Mouse (Mus musculus) spleen, postnatal 36 days (tissue): ENCODE data around the gene Mapk9.

Source experiments
- DNase-seq, 2 experiments: peaks; one replicate each; pipeline ENCODE4 v3.0.0; 2022; ENCODE audit warnings: low spot score in 2 of 2, mixed read lengths in 1 of 2

The Mapk9 gene

DNA sequence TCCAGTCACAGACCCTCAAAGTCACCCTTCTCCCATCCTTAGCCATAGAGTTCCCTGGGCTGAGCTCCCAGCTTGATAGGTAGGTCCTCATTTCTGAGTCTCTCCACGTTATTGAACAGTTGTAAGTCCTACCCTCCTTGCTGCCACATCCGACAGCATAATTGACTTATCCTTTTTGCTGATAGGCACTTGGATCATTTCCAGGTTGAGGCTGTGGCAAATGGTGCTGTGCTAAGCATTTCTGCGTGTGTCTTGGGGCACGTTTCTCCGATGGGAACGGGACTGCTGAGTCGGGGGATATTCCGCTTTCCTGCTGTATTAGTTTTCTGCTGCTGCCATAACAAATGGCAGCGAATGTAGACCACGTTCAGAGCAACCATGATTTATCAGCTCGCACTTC, 47.3 kb downstream of the Mapk9 start:
- DNase-seq: no peak

DNA sequence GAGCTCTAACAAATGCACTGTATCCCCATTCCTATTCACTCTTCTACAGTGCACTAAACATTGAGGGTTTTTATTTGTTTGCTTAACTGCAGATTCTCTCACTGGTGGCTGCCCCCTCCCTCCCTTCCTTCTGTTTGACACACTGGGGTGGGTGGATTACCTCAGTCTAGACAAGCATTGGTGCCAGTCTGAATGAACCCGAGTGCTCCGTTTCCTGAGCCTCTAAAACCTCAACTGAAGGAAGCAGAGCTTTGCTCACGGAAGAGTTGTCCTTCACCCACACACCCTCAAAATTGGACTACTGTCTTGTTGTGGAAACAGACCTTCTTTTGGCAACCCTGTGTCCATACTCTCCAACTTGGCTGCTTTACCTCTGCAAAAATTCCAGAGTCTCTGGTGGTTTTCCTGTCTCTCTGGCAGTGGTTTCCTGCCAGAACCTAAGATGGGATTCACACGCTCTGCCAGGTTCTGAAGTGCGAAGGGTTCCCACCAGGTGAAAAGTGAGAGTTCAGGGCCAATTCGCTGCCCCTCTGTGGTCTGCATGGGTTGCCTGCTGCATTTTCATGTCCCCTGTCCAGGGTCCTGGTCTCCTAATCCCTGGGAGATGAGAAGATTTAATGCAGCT, 49.5 kb downstream of the Mapk9 start:
- no peak for DNase-seq

DNA sequence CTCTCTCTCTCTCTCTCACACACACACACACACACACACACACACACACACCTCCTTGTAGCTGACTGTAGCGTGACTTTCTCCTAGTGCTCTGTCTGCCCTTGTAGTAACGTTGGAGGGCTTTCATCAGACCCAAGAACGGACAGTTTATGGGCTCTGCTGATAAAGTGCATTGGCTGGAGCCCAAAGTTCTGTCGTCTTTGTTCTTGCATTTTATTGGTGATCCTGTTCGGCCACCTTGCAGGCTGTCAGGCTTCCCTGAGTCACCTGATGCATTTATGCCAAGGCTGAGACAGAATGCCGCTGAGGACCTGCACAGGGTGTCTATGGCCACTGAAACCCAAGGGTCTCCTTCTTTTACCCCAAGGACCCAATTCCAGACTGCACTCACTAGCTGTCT, 53.5 kb downstream of the Mapk9 start:
- DNase-seq: no peak

DNA sequence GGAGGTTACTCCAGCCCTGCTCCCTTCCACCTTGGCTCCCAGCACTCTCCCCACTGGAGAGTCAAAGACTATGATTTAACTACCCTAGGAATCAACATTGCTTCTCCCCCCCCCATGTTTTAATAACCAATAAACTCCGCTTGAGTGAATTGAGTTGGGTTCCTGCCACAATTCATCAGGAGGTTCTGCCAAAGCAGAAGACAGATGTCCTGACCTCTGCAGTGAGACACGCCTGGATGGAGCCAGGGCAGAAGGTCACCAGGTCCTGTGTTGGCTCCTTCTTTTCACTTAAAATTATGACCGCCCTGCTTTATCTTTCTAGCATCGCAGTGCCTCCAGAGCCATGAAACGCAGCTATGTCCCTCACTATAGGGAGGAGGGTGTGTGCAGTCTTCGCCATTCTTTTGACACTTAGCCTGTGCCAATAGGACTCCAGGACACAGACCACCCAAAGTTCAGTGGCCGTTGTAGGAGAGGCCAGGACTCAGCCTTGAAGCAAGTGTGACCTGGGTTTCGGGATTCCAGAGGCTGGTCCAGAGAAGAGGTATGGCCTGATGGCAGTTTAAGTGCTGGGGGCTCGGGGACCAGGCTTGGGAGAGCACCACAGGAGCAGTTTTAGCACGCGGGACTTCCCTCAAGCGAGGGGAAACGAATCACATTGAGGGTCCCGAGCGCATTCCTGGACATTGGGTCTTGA, 54.6 kb downstream of the Mapk9 start:
- DNase-seq: no peak

DNA sequence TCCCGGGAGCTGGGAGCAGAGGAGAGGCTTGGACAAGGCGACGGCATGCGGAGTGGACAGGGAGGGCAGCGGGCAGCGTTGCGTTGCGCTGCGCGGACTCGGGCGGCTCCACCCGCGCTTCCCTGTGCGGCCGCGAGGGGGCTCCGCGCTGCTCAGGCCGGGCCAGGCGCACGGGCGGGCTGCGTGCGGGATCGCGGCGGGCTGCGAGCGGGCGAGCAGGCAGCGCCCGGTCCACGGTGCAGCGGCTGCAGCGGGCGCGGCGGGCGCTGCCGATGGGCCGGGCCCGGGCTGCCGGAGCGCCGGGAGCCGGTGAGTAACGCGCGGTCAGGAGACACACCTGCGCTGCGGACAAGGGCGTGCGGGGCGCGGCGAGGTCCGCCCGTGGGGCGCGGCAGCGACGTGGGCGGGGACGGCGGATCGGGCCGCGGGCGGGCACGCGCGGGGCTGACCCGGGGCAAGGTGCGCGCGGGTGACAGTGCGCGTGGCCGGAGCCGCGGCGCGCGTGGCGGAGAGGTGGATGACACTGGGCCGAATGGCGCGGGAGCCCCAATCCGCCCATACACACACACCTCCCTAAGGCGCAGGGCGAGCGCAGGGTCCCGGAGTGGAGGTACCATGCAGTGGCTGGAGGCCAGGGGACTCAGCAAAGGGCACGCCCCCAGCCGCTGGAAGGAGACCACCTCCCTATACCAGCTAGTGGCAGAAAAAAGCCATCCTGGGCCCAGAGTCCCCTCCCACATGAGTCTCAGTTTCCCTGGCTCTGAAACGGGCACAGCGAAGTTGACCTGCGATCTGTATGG, 55.3 kb downstream of the Mapk9 start, which contains the start of gene Rasgef1c:
Gene Rasgef1c, plus strand, starts transcription at position 177 of the 800 bp plus-strand sequence.
- peak in 1 of 2 experiments; percentile 26 for DNase-seq

DNA sequence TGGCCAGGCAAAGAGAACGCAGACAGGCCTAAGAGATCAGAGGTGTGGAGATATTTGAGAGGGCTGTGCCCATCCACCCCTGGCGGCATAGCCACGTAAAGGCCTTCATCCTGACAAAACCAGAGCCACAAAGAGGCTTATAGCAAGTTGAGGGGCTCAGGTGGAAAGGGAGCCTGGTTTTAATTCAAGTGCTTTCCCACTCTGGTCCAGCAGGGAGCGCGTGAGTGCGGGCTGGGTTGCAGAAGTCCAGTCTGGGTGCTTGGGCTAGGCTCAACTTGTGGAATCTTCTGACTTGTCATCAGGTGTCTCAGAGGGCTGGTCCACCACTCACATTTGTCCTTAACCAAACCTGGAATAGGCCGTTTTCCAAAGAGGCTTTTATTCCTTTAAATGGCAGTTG, 56.8 kb downstream of the Mapk9 start:
- DNase-seq: peak; percentile 15 to 29

DNA sequence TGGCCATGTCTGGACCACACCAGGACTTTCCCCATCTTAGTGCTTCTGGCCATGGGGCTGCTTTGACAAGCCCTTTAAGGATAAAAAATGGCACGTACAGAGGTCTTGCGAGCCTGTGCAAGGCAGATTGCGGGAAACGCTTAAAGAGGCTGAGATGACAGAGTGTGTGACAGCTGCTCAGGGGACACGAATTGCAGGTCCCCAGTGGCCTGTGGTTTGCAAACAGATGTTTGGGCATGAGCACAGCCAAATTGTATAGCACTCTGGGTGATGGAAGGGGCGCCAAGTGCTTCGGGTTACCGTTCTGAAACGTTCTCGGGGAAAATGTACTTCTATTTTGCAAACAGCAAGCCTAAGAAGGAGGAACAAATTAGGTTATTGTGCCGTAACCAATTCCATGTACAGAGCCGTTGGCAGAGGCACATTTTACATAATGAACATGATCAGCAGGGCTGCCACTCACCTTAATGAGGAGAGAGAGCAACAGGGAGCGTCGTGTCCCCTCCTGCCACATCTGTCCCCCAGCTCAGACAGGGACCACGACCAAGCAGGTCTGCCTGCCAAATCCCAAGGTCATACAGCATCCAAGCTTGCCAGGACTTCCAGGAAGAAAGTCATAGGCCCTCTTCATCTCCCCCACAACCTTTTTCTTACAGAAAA, 72.1 kb downstream of the Mapk9 start:
- peak in 1 of 2 experiments; percentile 20 for DNase-seq

DNA sequence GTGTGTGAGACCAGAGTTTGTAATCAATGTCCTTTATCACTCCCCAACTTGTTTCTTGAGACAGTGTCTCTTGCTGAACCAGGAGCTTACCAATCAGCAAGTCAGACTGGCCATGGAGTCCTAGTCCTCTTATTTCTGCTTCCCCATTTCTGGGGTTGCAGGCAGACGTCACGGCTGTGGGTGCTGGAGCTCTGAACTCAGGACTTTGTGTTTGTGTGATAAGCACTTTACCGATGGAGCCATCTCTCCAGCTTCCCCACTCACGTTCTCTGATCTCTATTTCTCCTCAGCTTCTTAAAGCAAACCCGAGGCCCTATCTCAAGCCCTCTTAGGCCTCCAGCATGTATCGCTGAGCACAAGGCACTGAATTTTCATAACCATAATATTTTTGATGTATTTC, 72.8 kb downstream of the Mapk9 start:
- DNase-seq: no peak

DNA sequence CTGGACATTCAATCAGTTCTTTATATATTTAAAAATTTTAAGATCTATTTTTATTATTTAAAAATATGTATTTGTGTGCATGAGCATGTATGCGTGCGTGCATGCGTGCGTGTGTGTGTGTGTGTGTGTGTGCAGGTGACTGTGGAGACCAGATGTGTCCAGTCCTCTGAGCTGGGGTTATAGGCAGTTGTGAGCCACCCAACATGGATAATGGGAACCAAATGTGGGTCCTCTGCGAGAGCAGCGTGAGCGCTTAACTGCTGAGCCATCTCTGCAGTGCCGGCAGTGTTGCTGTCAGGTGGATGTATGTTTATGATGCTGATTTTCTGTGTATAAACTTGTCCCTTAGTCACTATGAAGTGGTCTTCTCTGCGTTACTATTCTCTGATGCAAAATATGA, 77.0 kb downstream of the Mapk9 start:
- no peak for DNase-seq

DNA sequence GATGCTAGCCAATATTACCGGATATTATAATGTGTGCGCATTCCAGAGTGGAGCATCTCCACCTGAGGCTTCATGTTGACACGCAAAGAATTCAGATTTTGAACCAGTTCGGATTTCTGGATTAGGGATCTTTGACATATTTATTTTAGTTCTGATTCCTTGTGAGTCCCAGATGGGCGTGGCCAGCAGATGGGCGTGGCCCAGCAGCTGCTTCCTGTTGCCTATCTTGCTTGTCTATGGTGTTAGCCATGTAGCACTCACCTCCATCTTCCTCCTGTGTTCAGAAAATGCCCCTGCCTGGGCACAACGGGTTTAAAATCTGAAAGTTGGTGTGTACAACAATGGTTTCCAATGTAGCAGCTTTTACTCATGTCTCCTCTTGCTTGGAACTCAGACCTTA, 79.6 kb downstream of the Mapk9 start:
- no peak for DNase-seq

DNA sequence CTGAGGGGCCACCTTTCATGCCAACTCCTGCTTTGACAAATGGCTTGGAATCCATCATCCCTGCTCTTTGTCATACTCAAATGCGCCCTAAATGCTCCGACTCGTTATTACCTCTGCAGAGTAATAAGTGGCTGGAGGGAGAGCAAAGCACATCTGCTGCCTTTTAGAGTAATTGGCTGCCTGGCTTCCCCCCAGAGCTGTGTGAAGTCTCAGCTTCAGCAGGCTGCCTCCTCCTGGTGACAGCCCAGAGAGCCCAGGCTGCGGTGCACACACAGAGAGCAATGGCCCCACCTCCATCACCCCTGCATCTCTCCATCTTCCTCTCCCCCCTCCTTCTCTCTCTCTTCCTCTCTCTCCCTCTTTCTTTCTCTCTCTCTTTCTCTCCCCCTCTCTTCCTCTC, 80.6 kb downstream of the Mapk9 start:
- no peak for DNase-seq

DNA sequence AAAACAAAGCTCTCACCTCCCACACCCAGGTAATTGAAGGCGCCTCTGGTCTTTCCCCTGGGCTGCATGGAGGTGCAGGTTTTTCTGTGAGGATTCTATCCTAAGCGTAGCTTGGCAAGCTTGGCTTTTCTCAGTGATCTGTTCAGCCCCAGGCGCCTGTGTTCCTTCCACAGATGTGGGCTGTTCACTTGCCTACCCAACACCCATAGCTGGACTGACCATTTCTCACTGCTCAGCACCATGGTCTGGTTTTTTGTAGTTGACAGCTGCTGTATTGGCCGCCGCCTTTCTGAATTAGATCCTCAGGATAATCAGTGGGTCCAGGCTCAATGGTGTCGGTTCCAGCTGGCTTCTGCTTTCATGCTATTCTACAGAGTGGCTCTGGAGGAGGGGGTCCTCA, 81.1 kb downstream of the Mapk9 start:
- DNase-seq: no peak

DNA sequence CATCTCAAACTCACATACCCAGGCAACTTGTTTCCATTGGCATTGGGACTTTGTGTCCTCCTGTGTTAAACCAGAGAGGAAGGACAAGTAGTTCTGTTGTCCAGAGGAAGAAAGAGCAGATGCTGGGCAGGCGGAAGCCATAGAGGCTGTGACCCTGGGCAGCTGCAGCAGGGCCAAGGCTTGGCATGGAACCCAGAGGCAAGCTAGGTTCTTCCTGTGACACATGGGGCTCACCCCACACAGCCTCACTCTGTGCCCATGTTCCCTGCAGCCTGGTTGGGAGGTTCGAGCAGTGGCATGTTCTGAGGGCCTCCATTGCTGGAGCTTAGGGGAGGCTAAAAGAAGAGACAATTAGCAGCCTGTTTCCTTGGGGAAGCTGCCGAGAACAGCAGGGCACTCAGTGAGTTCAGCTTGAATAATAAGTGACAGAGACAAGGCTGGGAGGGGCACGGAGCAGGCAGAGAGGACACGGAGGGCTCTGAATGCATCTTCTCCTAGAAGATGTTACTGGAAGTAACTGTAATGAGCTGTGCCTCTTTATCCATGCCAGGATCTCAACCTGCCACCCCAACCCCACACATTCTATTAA, 84.6 kb downstream of the Mapk9 start:
- no peak for DNase-seq

DNA sequence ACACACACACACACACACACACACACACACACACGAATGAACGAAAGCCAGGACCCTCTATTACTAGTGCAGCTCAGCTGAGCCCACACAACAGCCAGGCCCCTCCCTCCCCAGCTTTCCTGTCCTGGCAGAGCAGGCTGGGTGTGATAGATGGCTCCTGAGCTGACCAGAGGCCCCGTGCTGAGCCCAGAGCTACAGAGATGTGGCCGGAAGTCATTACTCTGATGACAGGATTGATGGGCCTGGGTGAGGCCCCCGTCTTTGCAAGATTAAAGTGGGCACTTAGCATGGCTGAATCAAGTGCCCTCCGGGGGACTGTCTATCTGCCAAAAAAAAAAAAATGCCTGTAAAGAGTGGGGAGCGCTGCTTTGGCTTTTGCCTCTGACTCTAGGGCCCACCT, 85.3 kb downstream of the Mapk9 start:
- DNase-seq: no peak

DNA sequence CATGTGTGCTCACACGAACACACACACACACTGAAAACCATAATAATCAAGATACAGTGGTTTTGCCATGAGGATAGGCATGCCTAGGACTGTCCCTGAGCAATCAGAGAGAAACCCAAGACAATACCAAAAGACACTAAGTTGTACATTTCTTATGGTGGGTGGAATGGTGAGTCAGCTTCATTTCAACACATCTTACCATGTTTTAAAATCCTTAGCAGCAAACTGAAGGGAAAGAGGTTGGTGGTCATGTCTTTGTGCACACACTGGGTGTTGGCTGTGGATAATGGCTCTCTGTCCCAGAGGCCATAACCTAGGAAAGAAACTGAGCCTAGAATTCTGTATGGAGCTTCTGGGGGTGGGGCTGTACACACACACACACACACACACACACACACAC, 87.3 kb downstream of the Mapk9 start:
- DNase-seq: no peak

DNA sequence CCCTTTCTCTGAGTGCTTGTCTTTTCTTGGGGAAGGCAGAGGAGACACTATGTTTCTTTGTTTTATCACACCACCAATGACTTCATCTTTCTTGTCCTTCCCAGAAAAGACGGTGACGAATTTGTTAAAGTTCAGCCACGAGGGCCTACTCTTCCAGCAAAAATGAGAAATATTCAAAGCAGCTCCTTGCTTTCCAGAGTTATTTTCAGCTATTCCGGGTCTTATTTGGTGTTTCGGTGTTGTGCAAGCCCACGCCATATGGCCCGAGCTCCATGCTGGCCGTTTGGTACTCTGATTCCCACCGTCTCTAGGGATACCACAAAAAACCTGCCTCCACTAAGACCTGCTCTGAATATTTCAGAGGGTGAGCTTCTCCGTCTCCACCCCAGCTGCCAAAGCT, 87.8 kb downstream of the Mapk9 start:
- no peak for DNase-seq
